Mouse (Mus musculus): Measurements from ENCODE around the gene Gm11114. TPM values are rescaled to one million over a fixed set of nuclear protein-coding genes. Genes with fewer than 3 reads are reported as not detected.

The Gm11114 gene
- polyA plus RNA-seq (2012; ENCODE audit: insufficient read depth, insufficient read length, missing spikeins), result not detected in 2 replicates

DNA sequence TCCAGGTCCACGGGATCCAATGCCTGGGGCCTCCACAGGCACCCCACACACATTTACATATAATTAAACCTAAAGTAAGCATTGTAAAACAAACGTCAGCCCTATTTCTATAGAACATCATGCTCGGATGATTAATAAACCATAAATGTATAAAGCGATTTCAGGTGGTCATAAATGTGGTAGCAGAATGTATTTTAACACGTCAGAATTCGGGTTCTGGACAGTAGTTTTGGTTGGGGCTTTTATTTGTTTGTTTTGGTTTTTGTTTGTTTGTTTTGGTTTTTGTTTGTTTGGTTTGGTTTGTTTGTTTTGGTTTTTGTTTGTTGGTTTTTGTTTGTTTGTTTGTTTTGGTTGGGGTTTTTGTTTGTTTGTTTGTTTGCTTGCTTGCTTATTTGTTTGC, at the start of gene Gm11114:
Gm11114 (plus strand) TSS at position 301 of the 400 bp plus-strand sequence.
- TF ChIP-seq CTCF (IDR thresholded peaks at IDR 0.05; ENCODE audit: low read depth, low read length), result no peak
- no peak for TF ChIP-seq POLR2A (IDR thresholded peaks at IDR 0.05; ENCODE audit: borderline replicate concordance, low read depth, low read length)
- Histone ChIP-seq H3K4me1 (ENCODE audit: control insufficient read depth, insufficient read depth, low read length) (no peaks in the 10 kb centered on the region), H3K27ac (ENCODE audit: insufficient read depth, low read depth, low read length) (no peak within 1 kb of the TSS), H3K4me3 (ENCODE audit: insufficient read depth, low read length) (no peak within 1 kb of the TSS)

- no peaks in the 10 kb centered on the region for H3K4me1 ChIP-seq (ENCODE audit: control insufficient read depth, insufficient read depth, low read length)
- TF ChIP-seq POLR2A (IDR thresholded peaks at IDR 0.05; ENCODE audit: borderline replicate concordance, low read depth, low read length) (no peak), CTCF (IDR thresholded peaks at IDR 0.05; ENCODE audit: low read depth, low read length) (no peak)
- no peak overlapping the region for H3K4me3 ChIP-seq (ENCODE audit: insufficient read depth, low read length)
- no peak overlapping the region for H3K27ac ChIP-seq (ENCODE audit: insufficient read depth, low read depth, low read length)
Measured at GRCm38 (mm10) chr9:85266847-85267246, 45.7 kb upstream of the Gm11114 start.

DNA sequence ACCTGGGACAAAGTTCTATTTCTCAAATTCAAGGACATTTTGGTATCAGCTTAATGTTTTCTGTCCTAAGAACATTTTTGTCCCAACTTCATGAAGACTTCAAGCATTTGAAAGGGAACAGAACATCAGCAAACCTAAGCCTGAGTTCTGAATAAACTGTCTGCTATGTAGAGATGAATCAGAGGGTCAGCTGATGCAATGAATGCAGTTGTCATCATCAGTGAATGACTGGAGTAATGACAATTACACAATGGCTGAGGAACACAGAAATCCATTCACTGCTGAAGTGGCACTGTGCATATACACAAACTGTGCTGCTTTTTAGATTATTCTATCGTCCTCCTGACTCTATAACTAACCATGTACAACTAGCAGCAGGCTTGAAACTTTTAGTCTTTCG, 38.5 kb upstream of the Gm11114 start:
- Histone ChIP-seq H3K4me1 (ENCODE audit: control insufficient read depth, insufficient read depth, low read length) (no peaks in the 10 kb centered on the region), H3K4me3 (ENCODE audit: insufficient read depth, low read length) (no peak overlapping the region), H3K27ac (ENCODE audit: insufficient read depth, low read depth, low read length) (no peak overlapping the region)
- TF ChIP-seq POLR2A (IDR thresholded peaks at IDR 0.05; ENCODE audit: borderline replicate concordance, low read depth, low read length) (no peak), CTCF (IDR thresholded peaks at IDR 0.05; ENCODE audit: low read depth, low read length) (no peak)

DNA sequence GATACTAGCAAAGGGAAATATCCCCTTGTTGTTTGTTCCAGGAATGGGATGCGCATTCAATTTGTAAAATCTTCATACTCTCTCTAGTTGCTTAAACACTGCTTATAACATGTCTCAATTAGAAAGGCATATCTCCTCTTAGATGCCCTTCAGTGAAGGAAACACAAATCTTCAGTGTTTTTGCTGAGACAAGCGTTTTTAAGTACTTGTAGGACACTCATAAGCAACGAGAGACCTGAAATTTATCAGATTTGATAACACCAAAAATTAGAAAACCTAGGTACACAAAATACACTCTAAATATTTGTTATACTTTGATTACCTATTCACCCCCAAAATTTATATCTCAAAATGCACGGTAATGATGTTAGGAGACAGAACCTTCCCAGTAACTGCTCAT, 9.7 kb upstream of the Gm11114 start:
- TF ChIP-seq POLR2A (IDR thresholded peaks at IDR 0.05; ENCODE audit: borderline replicate concordance, low read depth, low read length) (no peak), CTCF (IDR thresholded peaks at IDR 0.05; ENCODE audit: low read depth, low read length) (no peak)
- Histone ChIP-seq H3K27ac (ENCODE audit: insufficient read depth, low read depth, low read length) (no peak overlapping the region), H3K4me3 (ENCODE audit: insufficient read depth, low read length) (no peak overlapping the region), H3K4me1 (ENCODE audit: control insufficient read depth, insufficient read depth, low read length) (no peaks in the 10 kb centered on the region)

GRCm38 (mm10) chr9:85303378-85303777, 9.2 kb upstream of the Gm11114 start:
- Histone ChIP-seq H3K4me1 (ENCODE audit: control insufficient read depth, insufficient read depth, low read length) (no peaks in the 10 kb centered on the region), H3K4me3 (ENCODE audit: insufficient read depth, low read length) (no peak overlapping the region), H3K27ac (ENCODE audit: insufficient read depth, low read depth, low read length) (no peak overlapping the region)
- TF ChIP-seq CTCF (IDR thresholded peaks at IDR 0.05; ENCODE audit: low read depth, low read length) (no peak), POLR2A (IDR thresholded peaks at IDR 0.05; ENCODE audit: borderline replicate concordance, low read depth, low read length) (no peak)

GRCm38 (mm10) chr9:85316122-85316521, 3.5 kb downstream of the Gm11114 start:
- no peak overlapping the region for H3K27ac ChIP-seq (ENCODE audit: insufficient read depth, low read depth, low read length)
- TF ChIP-seq POLR2A (IDR thresholded peaks at IDR 0.05; ENCODE audit: borderline replicate concordance, low read depth, low read length) (no peak), CTCF (IDR thresholded peaks at IDR 0.05; ENCODE audit: low read depth, low read length) (no peak)

GRCm38 (mm10) chr9:85320167-85320951, 7.8 kb downstream of the Gm11114 start:
- Histone ChIP-seq H3K27ac (ENCODE audit: insufficient read depth, low read depth, low read length) (no peak overlapping the region), H3K4me3 (ENCODE audit: insufficient read depth, low read length) (no peak overlapping the region), H3K4me1 (ENCODE audit: control insufficient read depth, insufficient read depth, low read length) (peaks cover 13% of the 10 kb centered on the region)
- TF ChIP-seq POLR2A (IDR thresholded peaks at IDR 0.05; ENCODE audit: borderline replicate concordance, low read depth, low read length) (no peak), CTCF (IDR thresholded peaks at IDR 0.05; ENCODE audit: low read depth, low read length) (no peak)

More at GRCm38 (mm10) chr9:85316122-85316521, 3.5 kb downstream of the Gm11114 start:
- no peaks in the 10 kb centered on the region for H3K4me1 ChIP-seq (ENCODE audit: control insufficient read depth, insufficient read depth, low read length)
- no peak overlapping the region for H3K4me3 ChIP-seq (ENCODE audit: insufficient read depth, low read length)

DNA sequence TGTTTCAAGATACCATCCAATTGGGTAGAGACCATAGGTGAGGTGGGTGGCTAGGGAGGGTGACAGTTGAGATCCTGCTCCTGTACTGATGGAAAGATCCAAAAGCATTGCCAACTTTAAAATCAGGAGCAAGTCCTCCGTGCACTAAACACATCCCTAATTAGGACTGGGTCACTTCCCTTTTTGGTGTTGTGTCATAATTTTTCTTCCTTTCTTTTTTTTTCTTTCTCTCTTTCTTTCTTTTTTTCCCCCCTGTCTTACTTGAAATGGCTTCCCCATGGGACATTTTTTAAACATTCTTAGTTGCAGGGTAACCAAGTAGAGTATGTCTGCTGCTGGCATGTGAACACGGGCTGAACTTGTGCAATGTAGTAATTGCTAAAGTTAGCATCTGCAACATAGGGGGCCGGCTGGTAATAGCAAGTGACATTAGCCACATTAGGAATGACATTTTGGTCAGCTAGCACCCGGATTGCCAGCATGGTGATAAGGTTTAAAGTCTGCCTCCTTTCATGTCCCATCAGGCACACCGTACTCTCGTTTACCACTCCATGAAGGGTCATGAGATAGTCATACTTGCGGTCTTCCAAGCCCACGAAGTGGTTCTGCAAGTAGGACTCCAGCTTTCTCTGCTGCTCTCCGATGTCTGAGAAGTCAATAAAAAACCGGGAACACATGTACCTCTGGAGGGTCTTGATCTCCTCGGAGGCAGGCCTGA, 11.7 kb downstream of the Gm11114 start:
- TF ChIP-seq CTCF (IDR thresholded peaks at IDR 0.05; ENCODE audit: low read depth, low read length) (no peak), POLR2A (IDR thresholded peaks at IDR 0.05; ENCODE audit: borderline replicate concordance, low read depth, low read length) (no peak)
- Histone ChIP-seq H3K4me3 (ENCODE audit: insufficient read depth, low read length) (peak overlapping the region; percentile 81), H3K27ac (ENCODE audit: insufficient read depth, low read depth, low read length) (no peak overlapping the region), H3K4me1 (ENCODE audit: control insufficient read depth, insufficient read depth, low read length) (peaks cover 13% of the 10 kb centered on the region)

GRCm38 (mm10) chr9:85325201-85325868, 12.8 kb downstream of the Gm11114 start:
- TF ChIP-seq CTCF (IDR thresholded peaks at IDR 0.05; ENCODE audit: low read depth, low read length), result no peak
- TF ChIP-seq POLR2A (IDR thresholded peaks at IDR 0.05; ENCODE audit: borderline replicate concordance, low read depth, low read length), result no peak
- peak overlapping the region; percentile 14; the same call in 1 of the 2 replicates for H3K27ac ChIP-seq (ENCODE audit: insufficient read depth, low read depth, low read length)
- H3K4me3 ChIP-seq (ENCODE audit: insufficient read depth, low read length), result peak overlapping the region; percentile 81
- peaks cover 13% of the 10 kb centered on the region for H3K4me1 ChIP-seq (ENCODE audit: control insufficient read depth, insufficient read depth, low read length)

Data from bone marrow macrophage, adult 2 months (primary cell).